Mouse (Mus musculus) heart, postnatal 4 days (tissue): ENCODE measurements around the gene Ces1c. TPM values are rescaled to one million over a fixed set of nuclear protein-coding genes. Genes with fewer than 3 reads are reported as not detected.

Experiments
- total RNA-seq, 2 experiments: library from RNA; stranded (reverse); gene quantifications; 2 replicates each; pipeline ENCODE4 v1.2.3; 2021

The Ces1c gene
- total RNA-seq, 2 experiments from 2014 or later = not detected

Other genes with a start within 250 kb of the Ces1c start
- gene Capns2, start 229.9 kb downstream of the Ces1c start, total RNA-seq = under 1 TPM; 0.26 to 0.45 TPM
- under 1 TPM; 0.14 to 0.31 TPM for gene Slc6a2, start 171.2 kb downstream of the Ces1c start, total RNA-seq
- not detected for gene Ces1a, start 83.1 kb downstream of the Ces1c start, total RNA-seq
- not detected for gene Ces1b, start 51.3 kb downstream of the Ces1c start, total RNA-seq
- 1 to 10 TPM; 3.7 to 8.5 TPM for gene Ces1d, start 66.6 kb upstream of the Ces1c start, total RNA-seq
- 1 to 10 TPM; 1.1 to 1.2 TPM for gene Ces1e, start 98.3 kb upstream of the Ces1c start, total RNA-seq
- not detected for gene Ces1f, start 148.5 kb upstream of the Ces1c start, total RNA-seq
- gene Ces1g, start 206.0 kb upstream of the Ces1c start, total RNA-seq = not detected
- gene Ces1h, start 248.4 kb upstream of the Ces1c start, total RNA-seq = not detected